Mouse (Mus musculus): Measurements from ENCODE around the gene 4933414I15Rik. TPM values are rescaled to one million over a fixed set of nuclear protein-coding genes. Genes with fewer than 3 reads are reported as not detected.

Gene 4933414I15Rik
- polyA plus RNA-seq (2012; rRNA removed) = not detected in 2 replicates

DNA sequence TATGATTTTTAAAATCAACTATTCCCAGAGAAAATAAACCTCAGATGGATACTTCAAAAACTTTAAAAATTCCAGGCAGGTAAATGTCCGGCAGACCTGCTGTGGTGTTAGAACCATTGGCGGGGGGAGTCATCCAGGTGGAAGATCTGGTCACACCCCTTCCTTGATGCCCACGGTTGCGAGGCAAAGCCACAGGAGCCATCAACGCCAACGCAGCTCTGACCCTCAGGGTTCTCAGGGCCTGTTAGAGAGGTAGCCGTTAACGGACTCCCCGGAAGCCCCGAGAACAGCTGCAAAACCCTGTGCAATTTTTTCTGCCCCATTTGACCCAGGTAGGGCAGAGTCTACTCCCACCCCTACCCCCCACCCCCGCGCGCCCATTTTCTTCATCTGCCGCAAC lies at the start of gene 4933414I15Rik:
Gene 4933414I15Rik (minus strand): TSS at position 260 of the 400 bp plus-strand sequence.

GRCm38 (mm10) chr11:50981667-50982066 lies 38.1 kb upstream of the 4933414I15Rik start, which contains the start of gene Olfr1377:
TSS of gene Olfr1377 (plus strand) at chr11:50981967.

GRCm38 (mm10) chr11:50966230-50966629 lies 22.7 kb upstream of the 4933414I15Rik start, which contains the start of gene Olfr1378:
TSS of gene Olfr1378 (plus strand) at chr11:50966530.

DNA sequence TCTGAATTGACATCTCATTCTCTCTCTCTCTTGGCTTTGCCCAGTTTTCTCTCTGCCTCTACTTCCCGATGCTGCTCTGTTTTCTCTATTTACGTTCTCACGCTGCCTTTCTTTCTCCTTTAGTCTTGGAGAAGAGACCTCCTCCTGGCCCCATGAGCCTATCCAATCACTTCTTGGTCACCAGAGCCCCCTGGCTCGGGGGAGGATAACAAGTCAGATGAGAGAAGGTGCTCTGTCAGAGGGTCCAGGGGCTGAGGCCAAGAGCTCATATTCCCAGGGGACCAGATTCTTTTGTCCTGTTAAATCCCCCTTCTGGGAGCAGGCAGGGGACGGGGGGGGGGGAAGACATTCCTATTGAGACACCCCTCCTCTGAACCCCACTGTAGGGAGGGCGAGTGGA lies 10.1 kb upstream of the 4933414I15Rik start, which contains the start of gene Prop1:
Gene Prop1 (minus strand): TSS at position 101 of the 400 bp plus-strand sequence.

GRCm38 (mm10) chr11:50931451-50931866 lies 12.1 kb downstream of the 4933414I15Rik start, which contains the start of gene Zfp354b:
TSS of gene Zfp354b (minus strand) at chr11:50931633.

DNA sequence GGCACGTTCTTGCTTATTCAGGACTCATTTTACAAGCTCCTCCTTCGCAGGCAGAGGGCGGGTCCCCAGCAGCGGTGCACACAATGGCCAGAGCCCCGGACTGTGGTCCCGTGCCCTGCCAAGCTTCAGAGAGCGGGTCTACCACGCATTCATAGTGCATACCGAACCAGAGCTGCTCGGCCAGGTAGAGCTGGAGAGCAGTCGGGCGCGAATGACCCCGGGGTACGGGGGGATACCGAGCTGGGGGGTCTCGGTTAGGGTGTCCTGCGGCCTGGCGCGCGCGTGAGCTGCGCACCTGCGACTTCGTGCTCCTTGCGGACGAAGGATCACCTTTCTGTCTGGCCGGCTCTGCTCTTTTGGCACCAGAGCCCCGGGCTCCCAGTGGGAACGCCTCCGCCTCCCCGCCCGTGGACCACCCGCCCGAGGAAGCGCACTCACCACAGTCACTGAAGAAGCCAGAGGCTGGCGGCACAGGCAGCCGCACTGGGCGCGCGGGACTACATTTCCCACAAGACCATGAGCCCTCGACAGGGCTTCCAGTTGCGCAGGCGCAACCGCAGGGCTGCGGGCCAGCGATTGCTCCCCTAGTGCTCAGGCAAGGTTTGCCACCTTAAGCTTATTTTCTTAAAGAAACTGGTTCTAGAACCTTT lies 27.8 kb downstream of the 4933414I15Rik start, which contains the start of gene Zfp2:
Gene Zfp2 (minus strand): TSS at position 495 of the 650 bp plus-strand sequence.

Other genes with a start within 250 kb of the 4933414I15Rik start
- 30.8 and 37.3 TPM in 2 replicates for gene Zfp354c, start 116.0 kb downstream of the 4933414I15Rik start, polyA plus RNA-seq (2012; rRNA removed)
- 1.3 and 1.5 TPM in 2 replicates for gene Zfp879, start 102.2 kb downstream of the 4933414I15Rik start, polyA plus RNA-seq (2012; rRNA removed)
- gene Grm6, start 93.1 kb downstream of the 4933414I15Rik start, polyA plus RNA-seq (2012; rRNA removed) = 0.09 and 0.13 TPM in 2 replicates
- 10.3 and 13.2 TPM in 2 replicates for gene Zfp454, start 56.1 kb downstream of the 4933414I15Rik start, polyA plus RNA-seq (2012; rRNA removed)
- 21.7 and 23.2 TPM in 2 replicates for gene Zfp2, start 27.6 kb downstream of the 4933414I15Rik start, polyA plus RNA-seq (2012; rRNA removed)
- gene Zfp354b, start 12.1 kb downstream of the 4933414I15Rik start, polyA plus RNA-seq (2012; rRNA removed) = 2.3 and 2.4 TPM in 2 replicates
- 0.50 TPM in 1 of 2 replicates, not detected in the other for gene Prop1, start 10.0 kb upstream of the 4933414I15Rik start, polyA plus RNA-seq (2012; rRNA removed)
- not detected in 2 replicates for gene Olfr1378, start 22.8 kb upstream of the 4933414I15Rik start, polyA plus RNA-seq (2012; rRNA removed)
- gene Olfr1377, start 38.2 kb upstream of the 4933414I15Rik start, polyA plus RNA-seq (2012; rRNA removed) = not detected in 2 replicates
- gene Olfr51, start 59.8 kb upstream of the 4933414I15Rik start, polyA plus RNA-seq (2012; rRNA removed) = not detected in 2 replicates
- not detected in 2 replicates for gene Olfr54, start 70.5 kb upstream of the 4933414I15Rik start, polyA plus RNA-seq (2012; rRNA removed)
- not detected in 2 replicates for gene Olfr1375, start 104.3 kb upstream of the 4933414I15Rik start, polyA plus RNA-seq (2012; rRNA removed)
- gene Zfp354a, start 115.5 kb upstream of the 4933414I15Rik start, polyA plus RNA-seq (2012; rRNA removed) = 11.5 and 12.7 TPM in 2 replicates

Data from central nervous system, embryonic 14 days (tissue).